Mouse (Mus musculus): ENCODE data around the gene Plekhg5.
"Not testable (repeated sequence)": the region's sequence is repeated elsewhere in the genome, so short reads cannot be mapped to it uniquely, and the experiment has no call there.

The Plekhg5 gene

DNA sequence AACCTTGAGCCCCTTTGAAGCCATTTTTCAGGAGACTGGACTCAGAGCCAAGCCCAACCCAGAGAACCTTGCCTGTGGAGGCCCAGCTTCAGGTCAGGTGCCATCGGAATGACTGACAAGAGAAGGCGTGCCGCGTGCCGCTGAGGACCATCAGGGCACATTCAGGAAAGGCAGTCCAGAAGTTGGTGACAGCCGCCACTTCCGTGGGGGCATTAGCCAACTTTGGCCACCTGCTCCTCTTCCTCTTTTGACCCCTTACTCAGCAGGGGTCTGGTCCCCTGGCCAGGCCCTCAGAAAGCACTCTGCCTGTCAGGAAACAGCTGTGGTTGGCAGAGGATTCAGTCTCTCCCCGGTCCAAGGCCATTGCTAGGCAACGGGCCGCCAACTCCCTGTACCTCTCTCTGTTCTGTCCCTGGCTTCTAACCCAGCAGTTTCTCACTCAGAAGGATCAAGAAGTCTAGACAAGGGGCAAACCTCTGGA, at the start of gene Plekhg5:
TSS of gene Plekhg5 (plus strand) at position 378 of the 481 bp plus-strand sequence.
- DNase-seq (ENCODE audit: low spot score in 2 of 2) = peak in 1 of 2 experiments; percentile 39

- DNase-seq (ENCODE audit: low spot score in 2 of 2) = no peak
Observed at GRCm38 (mm10) chr4:152022506-152022905, 49.8 kb upstream of the Plekhg5 start.

DNA sequence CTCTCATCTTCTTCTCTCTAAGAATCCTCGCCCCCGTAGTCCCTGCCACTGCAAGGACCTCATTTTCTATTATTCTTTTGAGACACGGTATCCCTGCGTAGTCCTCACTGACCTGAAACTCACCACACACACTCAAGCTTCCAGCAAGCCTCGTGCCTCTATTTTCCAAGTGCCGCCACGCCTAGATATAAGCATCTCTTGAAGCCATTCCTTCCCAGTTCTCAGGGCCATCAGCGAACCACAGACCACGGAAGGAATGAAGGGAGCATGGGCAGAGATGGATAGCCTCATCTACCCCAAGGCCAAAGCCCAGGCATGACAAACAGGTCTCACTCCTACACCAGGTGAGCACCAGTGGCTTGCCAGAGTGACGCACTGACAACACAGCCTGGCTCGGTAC, 47.8 kb upstream of the Plekhg5 start:
- DNase-seq (ENCODE audit: low spot score in 2 of 2) = no peak

DNA sequence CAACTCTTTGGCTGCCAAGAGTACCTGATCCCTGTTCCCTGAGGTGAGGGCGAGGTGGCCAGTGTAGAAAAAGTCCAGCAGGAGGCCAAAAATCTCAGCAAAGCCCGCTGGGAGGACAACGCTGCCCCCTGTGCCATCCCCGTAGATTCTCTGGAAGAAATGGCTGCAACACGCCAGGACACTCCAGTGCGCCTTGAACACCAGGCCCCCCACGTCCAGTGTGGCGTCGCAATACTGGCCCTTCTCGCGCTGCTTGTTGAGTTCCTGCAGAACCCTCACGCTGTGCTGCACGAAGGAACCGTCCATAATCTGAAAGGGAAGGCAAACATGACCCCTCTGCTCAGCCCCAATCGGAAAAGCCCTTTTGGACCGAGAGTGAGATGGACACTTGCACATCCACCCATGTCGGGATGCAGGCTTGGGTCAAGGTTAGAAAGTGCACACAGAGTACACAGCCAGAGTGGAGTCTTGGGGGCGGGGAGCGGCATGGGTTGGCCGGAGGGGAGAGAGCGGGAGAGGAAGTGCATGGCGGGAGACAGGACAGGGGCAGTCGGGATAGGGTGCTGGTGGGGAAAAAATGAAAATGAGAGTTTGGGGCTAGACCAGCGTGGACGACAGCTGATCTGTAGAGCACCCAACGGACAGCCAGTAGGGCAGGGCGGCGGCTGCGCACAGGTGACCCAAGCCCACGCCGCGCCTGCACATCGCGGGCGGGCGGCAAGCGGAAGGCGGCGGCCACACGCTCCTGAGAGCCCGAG, 45.4 kb upstream of the Plekhg5 start:
- DNase-seq (ENCODE audit: low spot score in 2 of 2) = no peak

DNA sequence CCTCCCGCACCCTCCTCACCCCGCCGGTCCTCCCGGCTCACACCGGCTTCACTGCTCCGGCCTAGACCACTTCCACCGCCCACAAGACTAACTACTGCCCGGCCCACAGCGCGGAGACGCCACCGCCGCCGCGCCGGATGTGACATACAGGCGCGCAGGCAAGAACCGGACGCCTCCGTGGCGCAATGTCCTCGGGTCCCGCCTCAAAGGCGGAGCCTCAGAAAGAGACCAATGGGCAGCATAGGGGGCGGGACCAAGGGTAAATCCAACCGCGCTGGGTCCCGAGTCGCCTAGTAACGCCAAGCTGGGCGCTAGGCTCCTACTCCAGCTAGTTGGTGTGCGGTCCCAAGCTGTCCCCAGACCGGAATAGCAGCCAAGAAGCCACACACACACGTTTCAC, 44.8 kb upstream of the Plekhg5 start, which contains the start of gene Zbtb48:
TSS of gene Zbtb48 (minus strand) at position 148 of the 400 bp plus-strand sequence.
- DNase-seq (ENCODE audit: low spot score in 2 of 2) = peak; percentile 94 to 95

DNA sequence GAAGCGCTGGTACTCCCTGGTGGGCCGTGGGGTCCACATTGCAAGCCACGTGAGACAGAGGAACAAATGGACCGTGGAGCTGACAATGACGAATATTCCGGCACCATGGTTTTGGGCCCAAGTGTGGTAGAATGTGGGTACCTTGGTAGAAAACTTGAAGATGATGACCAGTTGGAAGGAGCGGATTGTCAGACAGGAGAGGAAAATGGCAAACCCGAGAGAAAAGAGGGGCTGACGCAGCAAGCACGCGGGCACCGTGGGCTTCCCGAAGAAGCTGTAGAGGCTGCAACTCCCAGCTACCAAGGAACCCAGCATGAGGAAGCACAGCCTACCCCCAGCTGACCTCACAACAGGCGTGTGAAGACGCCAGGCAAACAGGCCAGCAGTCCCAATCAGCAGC, 43.8 kb upstream of the Plekhg5 start:
- DNase-seq (ENCODE audit: low spot score in 2 of 2) = no peak

- DNase-seq (ENCODE audit: low spot score in 2 of 2) = no peak
Observed at GRCm38 (mm10) chr4:152029087-152029486, 43.2 kb upstream of the Plekhg5 start.

DNA sequence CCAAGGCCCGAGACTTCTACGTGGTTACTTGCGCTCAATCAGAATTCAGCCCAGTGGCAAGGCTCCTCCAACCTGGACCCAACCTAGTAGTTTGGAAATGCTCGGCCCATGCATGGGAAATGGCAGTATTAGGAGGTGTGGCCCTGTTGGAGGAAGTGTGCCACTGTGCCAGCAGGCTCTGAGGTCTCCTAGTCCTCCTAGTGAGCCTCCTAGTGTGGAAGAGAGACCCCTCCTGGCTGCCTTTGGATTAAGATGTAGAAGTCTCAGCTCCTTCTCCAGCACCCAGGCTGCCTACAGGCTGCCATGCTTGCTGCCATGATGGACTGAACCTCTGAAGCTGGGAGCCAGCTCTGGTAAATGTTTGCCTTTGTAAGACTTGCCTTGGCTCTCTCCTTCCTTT, 42.3 kb upstream of the Plekhg5 start:
- no peak for DNase-seq (ENCODE audit: low spot score in 2 of 2)

GRCm38 (mm10) chr4:152032922-152033321, 39.4 kb upstream of the Plekhg5 start:
- no peak for DNase-seq (ENCODE audit: low spot score in 2 of 2)

DNA sequence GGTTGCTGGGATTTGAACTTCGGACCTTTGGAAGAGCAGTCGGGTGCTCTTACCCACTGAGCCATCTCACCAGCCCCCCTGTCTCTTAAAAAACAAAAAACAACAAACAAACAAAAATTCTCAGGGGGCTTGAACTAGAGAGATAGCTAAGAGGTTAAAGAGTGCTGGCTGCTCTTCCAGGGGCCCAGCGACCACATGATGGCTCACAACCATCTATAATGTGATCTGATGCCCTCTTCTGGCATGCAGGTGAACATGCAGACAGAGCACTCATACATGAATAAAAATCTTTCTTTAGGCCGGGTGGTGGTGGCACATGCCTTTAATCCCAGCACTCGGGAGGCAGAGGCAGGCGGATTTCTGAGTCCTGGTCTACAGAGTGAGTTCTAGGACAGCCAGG, 35.8 kb upstream of the Plekhg5 start:
- not testable (repeated sequence) for DNase-seq (ENCODE audit: low spot score in 2 of 2)

DNA sequence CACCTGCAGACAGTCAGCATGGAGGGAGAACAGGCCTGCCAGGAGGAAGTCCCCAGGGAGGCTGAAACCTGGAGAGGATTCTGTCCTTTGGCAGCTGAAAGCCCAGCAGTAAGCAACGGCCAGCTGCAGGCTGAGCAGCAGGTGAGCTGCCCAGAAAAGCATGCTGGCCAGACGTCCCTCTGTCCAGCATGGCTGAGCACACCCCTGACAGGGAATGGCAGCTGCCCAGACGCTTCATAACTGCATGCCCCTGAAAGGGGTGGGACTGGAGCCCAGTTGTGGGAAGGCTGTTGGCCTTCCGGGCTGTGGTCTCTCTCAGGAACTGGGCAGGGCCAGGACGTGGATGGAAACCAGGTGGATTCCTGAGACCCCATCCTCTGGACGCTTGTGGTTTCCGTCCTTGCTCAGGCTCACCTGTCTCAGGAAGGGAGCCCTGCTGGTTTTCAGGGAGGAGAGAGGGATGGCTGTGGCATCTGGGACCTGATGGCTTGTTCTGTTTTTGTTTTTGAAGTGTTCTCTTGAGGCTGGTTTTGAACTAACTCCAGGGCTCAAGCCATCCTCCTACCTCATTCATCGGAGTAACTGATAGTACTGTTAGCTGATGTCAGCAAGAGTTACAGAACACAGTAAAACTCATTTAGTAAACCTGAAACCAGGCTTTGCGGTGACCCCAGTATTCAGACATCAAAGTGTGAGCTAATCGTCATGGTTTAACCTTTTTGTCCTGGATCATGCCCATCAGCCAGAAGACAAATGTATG, 33.9 kb upstream of the Plekhg5 start, which contains the start of gene Tas1r1:
TSS of gene Tas1r1 (minus strand) at position 344 of the 760 bp plus-strand sequence.
- no peak for DNase-seq (ENCODE audit: low spot score in 2 of 2)

GRCm38 (mm10) chr4:152038985-152039830, 33.1 kb upstream of the Plekhg5 start, which contains the start of gene Nol9:
Gene Nol9 (plus strand): TSS chr4:152039321.
- peak; percentile 80 to 91 for DNase-seq (ENCODE audit: low spot score in 2 of 2)

DNA sequence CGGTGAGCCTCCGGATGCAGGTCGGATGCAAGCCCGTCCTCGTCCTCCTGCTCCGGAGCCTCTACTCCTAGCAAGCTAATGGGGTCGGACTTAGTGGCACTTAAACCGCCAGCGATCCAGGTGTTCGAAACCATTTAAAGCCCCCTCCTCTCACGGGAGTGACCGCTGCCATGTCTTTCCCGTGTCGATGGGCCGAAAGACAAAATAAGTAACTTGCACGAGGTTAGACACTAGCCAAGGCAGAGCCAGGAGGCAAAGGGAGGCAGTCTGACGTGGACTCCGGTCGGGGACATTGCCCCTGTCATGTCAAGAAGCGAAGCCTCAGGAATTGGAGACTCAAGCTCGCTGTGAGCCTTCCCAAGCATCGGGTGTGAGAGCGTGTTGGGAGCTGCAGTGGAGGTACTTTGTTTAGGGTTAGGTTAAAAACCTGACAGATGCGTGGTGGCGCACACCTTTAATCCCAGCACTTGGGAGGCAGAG, 32.4 kb upstream of the Plekhg5 start:
- DNase-seq (ENCODE audit: low spot score in 2 of 2) = no peak

DNA sequence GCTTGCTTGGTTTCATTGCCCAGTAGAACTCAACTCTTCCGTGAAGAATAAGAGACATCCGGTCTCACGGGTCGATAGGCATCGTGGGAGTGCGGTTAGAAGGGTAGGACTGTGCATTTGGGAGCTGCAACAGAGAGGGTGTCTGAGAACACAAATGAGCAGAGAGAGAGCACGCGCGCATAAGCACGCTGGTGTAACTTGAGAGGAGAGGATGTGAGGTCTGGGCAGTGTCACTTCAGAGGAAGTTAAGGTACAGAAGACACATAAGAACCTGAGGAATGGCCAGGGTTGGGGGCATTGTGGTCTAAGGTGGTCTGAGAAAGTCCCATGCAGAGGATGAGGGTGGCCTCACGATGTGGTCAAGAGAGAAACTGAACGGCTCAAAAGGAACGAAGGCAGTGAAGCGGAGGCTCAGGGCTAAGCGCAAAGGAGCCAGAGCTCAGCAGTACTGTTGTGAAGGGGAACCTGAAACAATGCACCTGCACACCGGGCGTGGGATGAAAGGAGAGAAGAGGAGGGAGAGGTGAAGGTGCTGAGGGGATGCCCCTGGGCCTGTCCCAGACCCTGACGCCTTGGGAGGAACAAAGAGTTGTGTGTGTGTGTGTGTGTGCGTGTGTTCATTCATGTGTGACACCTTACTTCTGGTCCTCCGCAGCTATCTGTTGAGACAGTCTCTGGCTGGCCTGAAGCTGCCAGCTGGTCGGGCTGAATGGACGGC, 30.2 kb upstream of the Plekhg5 start:
- no peak for DNase-seq (ENCODE audit: low spot score in 2 of 2)

DNA sequence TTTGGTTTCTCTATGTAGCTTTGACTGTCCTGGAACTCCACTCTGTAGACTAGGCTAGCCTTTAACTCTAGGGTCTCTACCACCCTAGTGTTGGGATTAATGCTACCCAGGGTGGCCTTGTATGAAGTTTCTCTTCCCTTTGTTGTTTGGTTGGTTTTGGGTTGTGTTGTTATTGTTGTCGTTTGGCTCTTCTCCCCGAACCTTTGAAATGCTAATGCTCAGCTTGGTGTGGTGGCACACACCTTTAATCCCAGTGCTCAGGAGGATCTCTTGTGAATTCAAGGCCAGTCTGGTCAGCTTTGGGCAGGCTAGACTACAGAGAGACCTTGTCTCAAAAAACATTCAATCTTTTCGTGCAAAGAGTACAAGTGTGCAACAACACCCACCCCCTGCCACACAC, 29.1 kb upstream of the Plekhg5 start:
- no peak for DNase-seq (ENCODE audit: low spot score in 2 of 2)

GRCm38 (mm10) chr4:152044609-152045008, 27.7 kb upstream of the Plekhg5 start:
- no peak for DNase-seq (ENCODE audit: low spot score in 2 of 2)

- no peak for DNase-seq (ENCODE audit: low spot score in 2 of 2)
Observed at GRCm38 (mm10) chr4:152062390-152063110, 9.7 kb upstream of the Plekhg5 start.

DNA sequence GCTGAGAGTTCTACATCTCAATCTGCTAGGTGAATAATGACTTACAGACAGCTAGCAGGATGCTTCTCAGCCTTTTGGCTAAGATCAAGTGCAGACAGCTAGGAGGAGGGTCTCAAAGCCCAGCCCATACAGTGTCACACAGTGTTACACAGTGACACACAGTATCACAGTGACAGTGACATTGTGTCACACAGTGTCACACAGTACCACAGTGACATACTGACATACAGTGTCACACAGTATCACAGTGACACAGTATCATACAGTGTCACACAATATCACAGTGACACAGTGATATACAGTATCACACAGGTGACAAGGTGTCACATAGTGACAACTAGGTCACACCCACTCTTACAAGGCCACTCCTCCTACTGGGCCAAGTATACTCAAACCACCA, 5.0 kb upstream of the Plekhg5 start:
- no peak for DNase-seq (ENCODE audit: low spot score in 2 of 2)

- DNase-seq (ENCODE audit: low spot score in 2 of 2) = no peak
Observed at GRCm38 (mm10) chr4:152068166-152068724, 4.1 kb upstream of the Plekhg5 start.

- no peak for DNase-seq (ENCODE audit: low spot score in 2 of 2)
Observed at GRCm38 (mm10) chr4:152069245-152069644, 3.1 kb upstream of the Plekhg5 start.
